Mouse (Mus musculus): ENCODE measurements around the gene Odf3l1. TPM values are rescaled to one million over a fixed set of nuclear protein-coding genes. Genes with fewer than 3 reads are reported as not detected.

The Odf3l1 gene
- polyA plus RNA-seq, 1 experiment = 1.7 TPM

- no peak for DNase-seq
- H3K4me3 ChIP-seq (replicated peaks; ENCODE audit: extremely low read depth, low read depth, low read length) = no peak overlapping the region
- 70% methylated on average over 5 of the region's 5 CpGs for WGBS
- no peak for TF ChIP-seq POLR2A (IDR thresholded peaks at IDR 0.05; ENCODE audit: borderline replicate concordance, extremely low read depth, low read depth, low read length)
- TF ChIP-seq CTCF (IDR thresholded peaks at IDR 0.05; ENCODE audit: insufficient read depth, low read length) = no peak
- H3K4me1 ChIP-seq (ENCODE audit: control insufficient read depth, insufficient read depth, low read length) = no peaks in the 10 kb centered on the region
These were observed 23.8 kb downstream of the Odf3l1 start for GRCm38 (mm10) chr9:56840721-56841120.

DNA sequence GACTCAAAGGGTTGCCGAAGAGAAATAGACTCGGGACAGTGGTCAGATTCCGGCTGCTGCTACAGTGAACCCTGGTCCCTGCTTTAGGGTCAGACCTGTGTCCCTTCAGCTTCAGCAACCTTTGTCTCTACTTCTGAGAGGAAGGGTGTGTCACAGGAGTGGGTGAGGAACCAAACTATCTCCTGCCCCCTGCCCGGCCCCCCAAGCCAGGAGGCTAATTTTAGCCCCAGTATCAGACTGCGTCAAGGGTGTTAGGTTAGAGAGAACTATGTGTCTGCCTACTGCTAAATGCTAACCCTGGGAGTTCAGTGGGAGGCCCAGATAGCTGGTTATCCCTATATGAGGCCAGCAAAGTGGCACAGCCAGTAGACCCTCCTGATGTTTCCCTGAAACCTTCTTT lies 29.3 kb downstream of the Odf3l1 start:
- TF ChIP-seq CTCF (IDR thresholded peaks at IDR 0.05; ENCODE audit: insufficient read depth, low read length) (no peak), POLR2A (IDR thresholded peaks at IDR 0.05; ENCODE audit: borderline replicate concordance, extremely low read depth, low read depth, low read length) (no peak)
- WGBS = 65% methylated on average over 5 of the region's 5 CpGs
- Histone ChIP-seq H3K4me3 (replicated peaks; ENCODE audit: extremely low read depth, low read depth, low read length) (no peak overlapping the region), H3K4me1 (ENCODE audit: control insufficient read depth, insufficient read depth, low read length) (no peaks in the 10 kb centered on the region)
- no peak for DNase-seq

DNA sequence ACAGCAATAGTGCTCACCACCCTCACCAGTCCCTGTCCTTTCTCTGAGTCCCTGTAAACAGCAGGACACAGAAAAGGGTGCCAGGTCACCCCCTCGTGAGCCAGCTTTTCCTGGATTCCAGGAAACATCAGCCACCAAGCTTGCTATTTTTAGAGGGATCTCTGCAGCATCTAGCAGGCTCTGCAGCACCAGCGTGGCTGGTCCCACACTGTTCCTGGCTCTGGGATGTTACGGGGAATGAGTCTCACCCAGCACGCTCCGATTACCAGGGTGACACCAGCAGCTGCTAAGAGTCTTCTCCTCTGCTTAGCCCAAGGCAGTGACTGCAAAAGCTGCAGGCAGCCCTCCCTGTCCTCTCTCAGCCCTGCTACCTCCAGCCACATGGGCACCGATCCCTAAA lies 31.6 kb downstream of the Odf3l1 start:
- 21% methylated on average over 6 of the region's 6 CpGs for WGBS
- DNase-seq = no peak
- TF ChIP-seq POLR2A (IDR thresholded peaks at IDR 0.05; ENCODE audit: borderline replicate concordance, extremely low read depth, low read depth, low read length) = no peak
- TF ChIP-seq CTCF (IDR thresholded peaks at IDR 0.05; ENCODE audit: insufficient read depth, low read length) = no peak
- no peak overlapping the region for H3K4me3 ChIP-seq (replicated peaks; ENCODE audit: extremely low read depth, low read depth, low read length)
- no peaks in the 10 kb centered on the region for H3K4me1 ChIP-seq (ENCODE audit: control insufficient read depth, insufficient read depth, low read length)

DNA sequence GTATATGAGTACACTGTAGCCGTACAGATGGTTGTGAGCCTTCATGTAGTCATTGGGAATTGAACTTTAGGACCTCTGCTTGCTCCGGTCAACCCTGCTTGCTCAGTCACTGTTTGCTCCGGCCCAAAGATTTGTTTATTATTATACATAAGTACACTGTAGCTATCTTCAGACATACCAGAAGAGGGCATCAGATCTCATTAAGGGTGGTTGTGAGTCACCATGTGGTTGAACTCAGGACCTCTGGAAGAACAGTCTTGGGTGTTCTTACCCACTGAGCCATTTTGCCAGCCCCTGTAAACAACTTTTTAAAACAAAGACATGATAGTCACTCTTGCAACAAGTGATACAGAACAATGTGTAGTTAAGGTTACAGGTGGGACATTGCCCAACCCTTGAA lies 32.6 kb downstream of the Odf3l1 start:
- Histone ChIP-seq H3K4me1 (ENCODE audit: control insufficient read depth, insufficient read depth, low read length) (no peaks in the 10 kb centered on the region), H3K4me3 (replicated peaks; ENCODE audit: extremely low read depth, low read depth, low read length) (no peak overlapping the region)
- no peak for TF ChIP-seq POLR2A (IDR thresholded peaks at IDR 0.05; ENCODE audit: borderline replicate concordance, extremely low read depth, low read depth, low read length)
- no peak for TF ChIP-seq CTCF (IDR thresholded peaks at IDR 0.05; ENCODE audit: insufficient read depth, low read length)
- no peak for DNase-seq
- WGBS = 76% methylated on average over 3 of the region's 3 CpGs

- 36% methylated on average over 4 of the region's 4 CpGs for WGBS
- Histone ChIP-seq H3K4me3 (replicated peaks; ENCODE audit: extremely low read depth, low read depth, low read length) (no peak overlapping the region), H3K4me1 (ENCODE audit: control insufficient read depth, insufficient read depth, low read length) (no peaks in the 10 kb centered on the region)
- DNase-seq = no peak
- TF ChIP-seq POLR2A (IDR thresholded peaks at IDR 0.05; ENCODE audit: borderline replicate concordance, extremely low read depth, low read depth, low read length) (no peak), CTCF (IDR thresholded peaks at IDR 0.05; ENCODE audit: insufficient read depth, low read length) (no peak)
These were observed 34.3 kb downstream of the Odf3l1 start for GRCm38 (mm10) chr9:56830162-56830561.

- H3K4me3 ChIP-seq (replicated peaks; ENCODE audit: extremely low read depth, low read depth, low read length) = no peak overlapping the region
- TF ChIP-seq CTCF (IDR thresholded peaks at IDR 0.05; ENCODE audit: insufficient read depth, low read length) (no peak), POLR2A (IDR thresholded peaks at IDR 0.05; ENCODE audit: borderline replicate concordance, extremely low read depth, low read depth, low read length) (no peak)
- DNase-seq = no peak
- 84% methylated on average over 6 of the region's 6 CpGs for WGBS
- H3K4me1 ChIP-seq (ENCODE audit: control insufficient read depth, insufficient read depth, low read length) = no peaks in the 10 kb centered on the region
These were observed 35.6 kb downstream of the Odf3l1 start for GRCm38 (mm10) chr9:56828841-56829240.

GRCm38 (mm10) chr9:56828146-56828545 lies 36.3 kb downstream of the Odf3l1 start:
- no peaks in the 10 kb centered on the region for H3K4me1 ChIP-seq (ENCODE audit: control insufficient read depth, insufficient read depth, low read length)
- no peak overlapping the region for H3K4me3 ChIP-seq (replicated peaks; ENCODE audit: extremely low read depth, low read depth, low read length)
- no peak for DNase-seq
- WGBS = 40% methylated on average over 9 of the region's 9 CpGs
- TF ChIP-seq CTCF (IDR thresholded peaks at IDR 0.05; ENCODE audit: insufficient read depth, low read length) = no peak
- TF ChIP-seq POLR2A (IDR thresholded peaks at IDR 0.05; ENCODE audit: borderline replicate concordance, extremely low read depth, low read depth, low read length) = no peak

DNA sequence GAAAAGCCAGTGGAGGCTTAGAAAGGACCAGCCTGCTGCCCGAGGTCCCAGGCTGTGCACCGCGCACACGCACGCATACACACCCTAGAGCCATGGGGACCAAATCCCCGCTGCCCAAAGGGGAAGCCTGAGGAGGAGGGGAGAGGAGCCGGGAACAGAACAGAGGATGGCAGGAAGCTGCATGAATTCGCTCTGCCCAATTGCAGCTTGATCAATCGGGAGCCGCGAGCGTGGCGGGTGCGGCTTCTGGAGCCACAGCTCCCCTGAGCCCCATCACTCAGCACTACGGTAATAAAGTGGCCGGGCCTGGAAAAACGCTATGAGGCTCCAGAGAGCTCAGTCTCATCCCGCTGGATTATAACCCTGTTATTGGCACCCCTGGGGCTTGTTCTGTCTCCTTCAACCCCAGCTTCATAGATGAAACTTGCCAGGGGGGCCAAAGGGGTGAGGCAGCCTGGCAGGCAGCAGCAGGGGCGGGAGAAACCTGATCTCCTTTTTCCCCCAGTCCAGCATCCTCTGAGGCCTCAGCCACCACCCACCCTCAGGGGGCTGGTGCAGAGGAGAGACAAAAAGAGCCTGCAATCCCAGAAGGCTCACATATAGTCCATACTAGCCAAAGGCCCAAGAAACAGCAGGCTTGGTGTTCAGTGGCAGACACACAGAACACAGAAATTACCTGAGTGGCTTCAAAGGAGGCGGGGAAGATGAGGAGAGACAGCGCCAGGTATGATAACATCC lies 38.8 kb downstream of the Odf3l1 start:
- Histone ChIP-seq H3K4me3 (replicated peaks; ENCODE audit: extremely low read depth, low read depth, low read length) (no peak overlapping the region), H3K4me1 (ENCODE audit: control insufficient read depth, insufficient read depth, low read length) (no peaks in the 10 kb centered on the region)
- DNase-seq = no peak
- 20% methylated on average over 21 of the region's 21 CpGs for WGBS
- TF ChIP-seq POLR2A (IDR thresholded peaks at IDR 0.05; ENCODE audit: borderline replicate concordance, extremely low read depth, low read depth, low read length) (no peak), CTCF (IDR thresholded peaks at IDR 0.05; ENCODE audit: insufficient read depth, low read length) (no peak)

DNA sequence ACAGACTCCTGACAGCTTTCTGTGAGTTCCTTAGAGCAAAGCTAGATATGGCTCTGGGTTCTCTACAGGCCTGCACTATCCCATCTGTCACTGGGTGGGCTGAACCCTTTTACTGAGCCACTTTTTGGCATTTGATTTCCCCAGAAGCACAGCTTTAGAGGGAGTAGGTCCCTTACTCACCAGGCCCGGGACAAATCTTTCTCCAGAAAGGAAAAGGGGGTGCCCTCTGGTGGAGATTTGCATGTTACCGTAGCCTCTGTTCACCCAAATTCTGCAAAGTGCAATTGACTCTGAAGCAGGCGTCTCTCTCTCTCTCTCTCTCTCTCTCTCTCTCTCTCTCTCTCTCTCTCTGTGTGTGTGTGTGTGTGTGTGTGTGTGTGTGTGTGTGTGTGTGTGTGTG lies 39.6 kb downstream of the Odf3l1 start:
- DNase-seq = no peak
- TF ChIP-seq POLR2A (IDR thresholded peaks at IDR 0.05; ENCODE audit: borderline replicate concordance, extremely low read depth, low read depth, low read length) (no peak), CTCF (IDR thresholded peaks at IDR 0.05; ENCODE audit: insufficient read depth, low read length) (no peak)
- Histone ChIP-seq H3K4me1 (ENCODE audit: control insufficient read depth, insufficient read depth, low read length) (no peaks in the 10 kb centered on the region), H3K4me3 (replicated peaks; ENCODE audit: extremely low read depth, low read depth, low read length) (no peak overlapping the region)
- WGBS = 11% methylated on average over 3 of the region's 3 CpGs

DNA sequence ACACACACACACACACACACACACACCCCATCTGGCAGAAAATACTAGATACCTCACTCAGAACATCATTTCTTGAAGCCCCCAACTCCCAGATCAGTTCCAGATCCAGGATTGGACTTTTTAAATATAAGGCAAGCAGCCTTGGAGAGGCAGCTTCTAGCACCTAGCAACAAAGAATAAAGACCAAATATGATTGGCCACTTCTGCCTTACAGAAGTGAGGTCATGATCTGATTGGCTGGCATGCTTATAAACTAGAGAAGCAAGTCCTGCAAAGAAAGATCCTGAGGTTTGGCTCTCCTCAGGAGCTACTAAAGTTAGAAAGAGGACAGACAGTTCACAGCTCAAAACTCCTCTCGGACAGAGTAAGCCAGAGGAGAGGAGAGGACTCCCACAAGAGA lies 53.6 kb downstream of the Odf3l1 start:
- TF ChIP-seq POLR2A (IDR thresholded peaks at IDR 0.05; ENCODE audit: borderline replicate concordance, extremely low read depth, low read depth, low read length) = no peak
- no peak for TF ChIP-seq CTCF (IDR thresholded peaks at IDR 0.05; ENCODE audit: insufficient read depth, low read length)
- H3K4me3 ChIP-seq (replicated peaks; ENCODE audit: extremely low read depth, low read depth, low read length) = no peak overlapping the region
- WGBS = 78% methylated on average over 1 of the region's 1 CpGs
- H3K4me1 ChIP-seq (ENCODE audit: control insufficient read depth, insufficient read depth, low read length) = no peaks in the 10 kb centered on the region
- DNase-seq = no peak
